Mouse (Mus musculus): ENCODE results near the gene Anpep.

Anpep gene

GRCm38 (mm10) chr7:79860811-79861210, at the start of gene Anpep:
Anpep (minus strand) TSS chr7:79861059.
- no peak for DNase-seq (ENCODE audit: low spot score)

DNA sequence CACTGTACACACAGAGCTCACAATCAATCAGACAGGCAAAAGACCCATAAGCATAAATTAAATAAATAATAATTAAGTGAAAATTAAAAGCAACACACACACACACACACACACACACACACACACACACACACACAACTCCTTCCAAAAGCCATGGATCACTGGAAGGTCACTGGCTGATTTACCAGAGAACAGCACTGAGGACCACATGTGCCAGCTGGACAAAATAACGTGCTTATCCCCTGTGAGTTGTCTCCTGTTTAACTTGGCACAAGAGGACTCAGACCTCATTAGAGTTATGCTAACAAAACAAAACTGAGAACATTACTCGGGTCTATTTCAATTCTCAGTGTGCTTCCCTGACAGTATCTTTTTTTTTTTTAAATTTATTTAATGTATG, 46.5 kb upstream of the Anpep start:
- no peak for DNase-seq (ENCODE audit: low spot score)

DNA sequence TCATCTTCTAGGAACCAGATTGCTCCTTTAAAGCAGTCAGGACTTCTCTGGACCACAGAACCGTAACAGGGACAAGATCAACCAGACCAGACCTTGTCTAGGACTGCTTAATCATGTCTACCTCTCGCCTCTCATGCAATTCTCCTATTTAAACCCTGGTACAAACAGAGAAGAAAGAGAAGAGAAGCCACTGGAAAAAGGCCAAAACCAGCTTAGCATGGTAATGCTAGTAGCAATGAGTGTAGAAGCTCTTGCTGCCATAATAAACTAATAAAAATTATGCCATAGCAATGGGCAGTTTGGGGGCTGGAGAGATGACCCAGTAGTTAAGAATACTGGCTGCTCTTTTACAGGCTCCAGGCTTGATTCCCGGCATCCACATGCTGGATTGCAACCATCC, 46.1 kb upstream of the Anpep start:
- DNase-seq (ENCODE audit: low spot score) = no peak

DNA sequence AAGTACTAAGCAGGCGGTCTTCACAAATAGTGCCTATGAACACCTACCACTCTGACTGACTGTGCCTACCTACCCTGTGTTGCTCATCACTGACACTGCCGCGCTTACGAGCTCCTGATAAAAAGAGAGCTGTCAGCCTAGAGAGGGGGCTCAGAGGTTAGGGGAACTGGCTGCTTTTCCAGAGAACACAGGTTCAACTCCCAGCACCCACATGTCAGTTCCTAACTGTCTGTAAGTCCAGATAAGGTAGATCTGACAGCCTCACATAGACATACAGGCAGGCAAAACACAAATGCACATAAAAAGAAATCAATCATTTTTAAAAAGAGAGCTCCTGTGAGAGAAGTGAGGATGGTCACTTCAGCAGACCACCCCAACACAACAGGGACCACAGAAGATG, 44.3 kb upstream of the Anpep start:
- no peak for DNase-seq (ENCODE audit: low spot score)

DNA sequence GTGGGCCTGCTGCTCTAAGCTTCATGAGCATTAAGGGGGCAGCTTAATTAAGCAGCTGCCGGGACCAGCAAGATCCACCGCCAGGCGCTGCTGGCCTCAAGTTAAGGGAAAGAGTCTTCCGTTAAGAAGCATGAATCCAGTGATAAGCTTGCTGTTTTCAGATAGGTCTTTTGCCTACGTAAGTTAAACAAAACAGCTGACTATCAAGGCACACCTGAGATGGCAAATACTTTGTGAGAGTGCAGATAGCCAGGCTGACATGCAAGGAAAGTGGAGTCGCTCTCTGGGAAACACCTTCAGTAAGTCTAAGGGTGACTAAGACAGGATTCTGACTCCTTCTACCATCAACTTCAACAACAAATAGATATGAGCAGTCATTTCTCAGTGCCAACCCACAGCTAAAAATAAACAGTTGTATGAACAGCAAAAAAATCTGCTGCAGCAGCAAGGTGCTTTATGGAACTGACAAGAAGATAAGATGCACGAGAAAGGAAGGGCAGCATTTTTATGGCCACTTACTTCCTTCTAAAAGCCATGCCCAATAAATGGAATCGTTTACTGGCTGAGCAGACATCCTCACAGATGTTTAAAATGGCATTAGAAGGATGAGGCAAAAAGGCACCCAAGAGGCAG, 42.4 kb upstream of the Anpep start:
- DNase-seq (ENCODE audit: low spot score) = no peak

GRCm38 (mm10) chr7:79900753-79901152, 39.9 kb upstream of the Anpep start:
- DNase-seq (ENCODE audit: low spot score) = no peak

- DNase-seq (ENCODE audit: low spot score) = no peak
Observed at GRCm38 (mm10) chr7:79895225-79895624, 34.4 kb upstream of the Anpep start.

DNA sequence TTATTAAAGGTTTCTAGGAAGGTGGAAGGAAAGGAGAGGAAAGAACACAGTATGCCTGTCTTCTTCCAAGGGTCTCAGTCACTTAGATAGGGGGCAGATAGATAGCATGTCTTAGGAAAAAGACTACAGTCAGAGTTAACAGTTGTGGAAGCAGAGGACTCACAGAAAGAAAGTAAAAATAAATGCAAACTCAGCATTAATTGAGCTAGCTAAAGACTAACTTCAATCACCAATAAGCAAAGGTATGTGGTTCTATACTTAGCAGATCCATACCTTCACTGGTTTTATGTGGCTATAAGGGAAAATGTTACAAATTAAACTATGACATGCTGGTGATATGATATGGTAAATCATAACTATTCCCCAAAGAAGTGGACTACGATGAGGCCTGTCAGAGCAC, 33.9 kb upstream of the Anpep start:
- DNase-seq (ENCODE audit: low spot score) = no peak

DNA sequence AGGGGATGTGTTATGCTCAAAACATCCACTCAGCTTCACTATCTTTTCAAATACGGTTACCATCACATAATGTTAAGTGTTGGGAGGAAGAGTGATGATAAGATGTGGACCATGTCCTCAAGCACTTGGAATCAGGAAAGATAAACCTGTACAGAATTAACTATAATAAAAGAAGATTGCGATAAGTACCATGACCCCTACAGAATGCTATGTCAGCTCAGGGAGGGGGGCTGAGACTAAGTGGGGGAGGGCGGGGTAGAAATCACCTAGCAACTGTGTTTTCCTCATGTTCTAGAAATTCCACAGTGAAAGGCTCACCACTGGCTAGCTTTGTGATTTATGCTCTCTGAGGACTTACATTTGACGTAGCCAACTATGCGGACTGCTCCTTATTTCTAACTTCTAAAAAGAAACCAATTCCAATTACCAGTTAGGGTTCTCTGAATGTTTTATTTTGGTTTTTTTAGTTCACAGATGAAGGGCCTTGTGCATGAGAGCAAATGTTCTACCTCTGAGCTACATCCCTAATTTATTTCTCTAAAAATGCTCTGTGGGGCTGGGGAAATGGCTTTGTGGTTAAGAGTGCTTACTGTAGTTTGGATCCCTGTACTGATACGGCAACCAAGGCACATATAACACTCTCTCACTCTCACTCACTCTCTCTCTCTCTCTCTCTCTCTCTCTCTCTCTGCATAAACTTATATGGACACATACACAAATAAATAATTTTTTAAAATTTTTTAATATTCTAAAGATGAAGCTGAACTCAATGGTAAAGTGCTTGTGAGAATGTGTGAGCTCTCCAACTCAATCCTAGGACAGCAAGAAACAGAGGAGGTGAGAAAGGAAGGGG, 31.9 kb upstream of the Anpep start:
- no peak for DNase-seq (ENCODE audit: low spot score)

GRCm38 (mm10) chr7:79890436-79891221, 29.8 kb upstream of the Anpep start:
- DNase-seq (ENCODE audit: low spot score) = no peak

GRCm38 (mm10) chr7:79888603-79889002, 27.7 kb upstream of the Anpep start:
- DNase-seq (ENCODE audit: low spot score) = no peak

- DNase-seq (ENCODE audit: low spot score) = no peak
Observed at GRCm38 (mm10) chr7:79883613-79884334, 22.9 kb upstream of the Anpep start.

DNA sequence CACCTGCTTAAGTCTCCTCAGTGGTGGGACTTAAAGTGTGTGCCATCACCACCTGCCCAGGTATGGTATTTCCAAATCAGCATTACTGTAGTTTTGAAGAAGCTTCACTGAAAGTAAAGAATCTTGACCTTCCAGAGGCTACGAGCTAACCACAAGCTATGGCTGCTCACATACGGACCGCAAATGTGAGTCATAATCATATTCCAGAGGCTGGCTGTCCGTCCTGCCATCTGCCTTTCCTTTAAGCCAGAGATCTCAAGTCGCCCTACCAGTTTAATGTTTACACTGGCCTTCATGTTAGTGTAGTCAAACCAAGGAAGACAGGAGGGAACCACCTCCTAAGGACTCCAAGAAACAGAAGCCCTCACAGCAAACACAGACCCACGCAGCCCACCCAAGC, 21.0 kb upstream of the Anpep start:
- DNase-seq (ENCODE audit: low spot score) = no peak

GRCm38 (mm10) chr7:79880998-79881397, 20.1 kb upstream of the Anpep start:
- no peak for DNase-seq (ENCODE audit: low spot score)

DNA sequence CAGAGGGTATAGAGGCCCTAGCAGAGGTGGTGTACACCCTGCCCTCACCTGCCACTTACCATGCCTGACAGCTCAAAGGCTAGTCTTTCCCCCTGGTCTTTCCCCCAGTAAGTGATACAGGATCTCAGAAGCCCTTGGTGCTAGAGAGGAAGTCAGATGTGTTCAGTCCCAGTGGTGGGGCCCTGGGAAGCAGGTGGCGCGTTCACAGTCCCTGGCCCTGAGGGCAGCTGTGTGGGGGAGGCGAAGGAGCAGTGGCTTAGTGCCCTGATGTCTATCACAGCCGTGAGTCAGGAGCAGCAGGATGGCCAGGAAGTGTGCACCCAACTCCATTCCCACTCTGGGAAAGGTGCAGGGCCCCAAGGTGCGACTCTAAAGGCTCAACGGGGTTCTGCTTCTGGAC, 19.2 kb upstream of the Anpep start:
- no peak for DNase-seq (ENCODE audit: low spot score)

- DNase-seq (ENCODE audit: low spot score) = no peak
Observed at GRCm38 (mm10) chr7:79878455-79879025, 17.7 kb upstream of the Anpep start.

- DNase-seq (ENCODE audit: low spot score) = no peak
Observed at GRCm38 (mm10) chr7:79873407-79873806, 12.5 kb upstream of the Anpep start.

DNA sequence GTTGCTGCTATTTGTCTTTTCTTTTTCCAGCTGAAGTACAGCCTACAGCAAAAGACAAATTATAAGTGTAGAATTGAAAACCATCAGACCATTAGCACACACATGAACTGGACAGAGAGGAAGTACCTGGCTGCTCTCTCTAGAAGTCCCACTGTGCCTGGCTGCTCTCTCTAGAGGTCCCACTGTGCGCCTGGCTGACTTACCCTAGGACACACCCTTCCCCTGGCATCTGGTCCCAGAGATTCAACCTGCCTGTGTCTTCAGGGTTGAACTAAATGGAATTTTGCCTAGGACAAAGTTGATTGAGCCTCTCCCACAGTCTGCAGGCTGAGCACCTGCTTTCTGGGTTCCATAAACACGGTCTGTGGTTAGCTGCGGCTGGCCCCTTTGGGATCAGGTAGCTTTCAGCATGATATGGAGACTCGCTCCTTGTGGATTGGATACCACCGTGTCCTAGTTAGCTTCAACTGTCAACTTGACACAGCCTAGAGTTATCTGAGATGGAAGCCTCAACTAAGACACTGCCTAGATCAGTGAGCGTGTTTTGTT, 11.0 kb upstream of the Anpep start:
- DNase-seq (ENCODE audit: low spot score) = no peak

DNA sequence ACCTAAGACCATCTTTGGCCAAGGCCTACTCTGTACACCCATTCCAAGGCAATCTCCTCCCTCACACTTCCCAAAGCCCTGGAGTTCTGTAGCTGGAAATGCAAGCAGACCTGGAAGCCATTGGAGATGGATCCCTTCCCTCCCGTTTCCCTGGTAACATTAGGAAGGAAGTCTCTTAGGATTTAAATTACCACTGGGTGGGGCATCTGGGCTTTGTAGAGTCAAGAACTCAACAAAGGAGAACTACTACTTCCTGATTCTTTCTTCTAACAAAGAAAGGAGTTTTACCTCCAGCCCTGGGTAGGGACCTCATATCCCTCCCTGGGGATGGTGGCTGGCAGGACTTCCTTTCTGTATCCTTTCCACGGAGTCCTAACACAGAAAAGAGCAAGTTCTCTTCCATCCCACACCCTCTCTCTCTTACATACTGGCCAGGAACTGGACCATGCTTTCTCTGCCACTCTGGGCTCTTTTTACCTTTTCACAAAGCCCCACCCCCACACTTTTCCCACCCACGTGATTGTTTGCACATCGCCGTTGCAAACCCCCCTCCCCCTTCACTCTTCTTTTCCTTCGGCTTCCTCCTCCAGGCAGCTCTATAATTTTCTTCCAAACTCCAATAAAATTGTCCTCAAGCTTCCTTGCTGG, 8.3 kb upstream of the Anpep start:
- no peak for DNase-seq (ENCODE audit: low spot score)

- DNase-seq (ENCODE audit: low spot score) = no peak
Observed at GRCm38 (mm10) chr7:79868475-79868874, 7.6 kb upstream of the Anpep start.

- no peak for DNase-seq (ENCODE audit: low spot score)
Observed at GRCm38 (mm10) chr7:79867861-79868260, 7.0 kb upstream of the Anpep start.

All from ovary, postnatal 14 days (tissue).